Mouse (Mus musculus): Measurements from ENCODE around the gene Gtf2h1.
"Not testable (repeated sequence)": the region's sequence is repeated elsewhere in the genome, so short reads cannot be mapped to it uniquely, and the experiment has no call there.

Gene Gtf2h1

GRCm38 (mm10) chr7:46795287-46796205, at the start of gene Gtf2h1, which contains the start of gene Hps5:
Gene Gtf2h1, plus strand, starts transcription at chr7:46796103.
Gene Hps5, minus strand, starts transcription at chr7:46796064.
- DNase-seq (ENCODE audit: low read depth, low spot score), result peak; percentile 96

- no peak for DNase-seq (ENCODE audit: low read depth, low spot score)
Observed at GRCm38 (mm10) chr7:46746381-46746780, 49.5 kb upstream of the Gtf2h1 start.

DNA sequence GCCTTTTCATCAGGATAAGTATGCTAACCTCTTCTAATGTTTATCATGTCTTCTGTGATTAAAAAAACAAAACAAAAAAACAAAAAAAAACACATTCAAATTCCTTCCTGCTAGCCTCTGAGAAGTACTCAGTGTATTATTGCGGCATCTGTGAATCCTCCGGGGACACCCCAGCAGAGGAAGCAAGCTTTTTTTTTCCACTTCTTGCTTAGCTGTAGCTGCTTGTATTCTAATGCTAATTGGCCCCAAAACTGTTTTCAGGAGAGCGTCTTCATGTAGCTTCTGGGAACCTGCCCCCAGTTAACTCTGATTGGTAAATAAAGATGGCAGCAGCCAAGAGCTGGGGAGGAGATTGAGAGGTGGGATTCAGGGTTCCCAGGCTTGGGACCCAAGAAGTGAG, 47.4 kb upstream of the Gtf2h1 start:
- DNase-seq (ENCODE audit: low read depth, low spot score), result no peak

GRCm38 (mm10) chr7:46751490-46751889, 44.4 kb upstream of the Gtf2h1 start, which contains the start of gene Saa2:
Gene Saa2, plus strand, starts transcription at chr7:46751790.
- DNase-seq (ENCODE audit: low read depth, low spot score), result no peak

DNA sequence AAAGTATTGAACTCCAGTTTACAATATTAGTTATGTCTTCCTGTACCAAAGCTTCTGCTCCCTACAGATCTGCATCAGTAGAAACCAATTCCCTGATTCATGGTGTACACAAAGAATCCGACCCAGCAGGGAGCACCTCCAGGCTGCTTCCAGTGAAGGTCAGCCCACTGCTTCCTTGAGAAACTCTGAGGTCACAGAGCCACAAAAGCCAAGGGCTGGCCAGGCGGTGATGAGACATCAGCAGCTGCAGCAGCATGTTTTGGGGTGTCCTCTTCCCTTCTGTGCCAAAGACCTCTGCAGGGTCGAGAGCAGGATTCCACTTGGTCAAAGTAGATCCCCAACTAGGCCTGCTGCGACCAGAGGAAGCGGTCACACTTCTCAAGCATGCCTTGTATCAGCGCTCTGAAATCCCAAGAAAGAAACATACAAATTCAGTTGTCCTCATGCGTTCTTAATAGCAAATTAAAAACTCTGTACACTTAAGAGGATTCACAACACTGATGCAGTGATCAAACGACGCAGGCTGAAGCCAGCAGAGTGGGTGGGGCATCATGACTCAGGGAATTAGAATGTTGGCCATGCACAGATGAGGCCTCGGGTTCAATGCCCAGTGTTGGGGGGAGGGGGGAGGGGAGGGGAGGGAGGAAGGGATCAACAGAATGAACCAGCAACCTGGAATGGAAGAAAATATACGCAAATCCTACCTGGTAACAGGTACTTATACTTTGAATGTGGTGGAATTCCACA, 34.7 kb upstream of the Gtf2h1 start:
- DNase-seq (ENCODE audit: low read depth, low spot score), result no peak

GRCm38 (mm10) chr7:46762601-46763000, 33.3 kb upstream of the Gtf2h1 start:
- no peak for DNase-seq (ENCODE audit: low read depth, low spot score)

GRCm38 (mm10) chr7:46764672-46765071, 31.2 kb upstream of the Gtf2h1 start:
- DNase-seq (ENCODE audit: low read depth, low spot score), result no peak

DNA sequence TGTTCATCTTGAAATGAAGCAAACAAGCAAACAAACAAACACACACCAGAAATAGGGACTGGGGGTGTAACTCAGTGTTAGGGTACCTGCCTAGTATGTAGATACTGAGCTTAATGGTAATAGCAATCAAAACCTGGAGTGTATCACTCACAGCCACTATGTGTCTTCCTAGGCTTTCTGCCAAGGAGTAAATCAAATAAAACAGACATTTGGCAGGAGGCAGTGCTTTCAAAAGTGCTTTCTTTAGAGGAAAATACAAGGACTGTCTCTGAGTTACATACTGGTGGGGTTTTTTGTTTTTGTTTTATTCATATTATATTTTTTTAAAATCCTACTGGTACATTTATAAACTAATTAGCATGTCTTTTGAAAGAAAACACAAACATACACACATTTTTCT, 28.5 kb upstream of the Gtf2h1 start:
- DNase-seq (ENCODE audit: low read depth, low spot score), result no peak

DNA sequence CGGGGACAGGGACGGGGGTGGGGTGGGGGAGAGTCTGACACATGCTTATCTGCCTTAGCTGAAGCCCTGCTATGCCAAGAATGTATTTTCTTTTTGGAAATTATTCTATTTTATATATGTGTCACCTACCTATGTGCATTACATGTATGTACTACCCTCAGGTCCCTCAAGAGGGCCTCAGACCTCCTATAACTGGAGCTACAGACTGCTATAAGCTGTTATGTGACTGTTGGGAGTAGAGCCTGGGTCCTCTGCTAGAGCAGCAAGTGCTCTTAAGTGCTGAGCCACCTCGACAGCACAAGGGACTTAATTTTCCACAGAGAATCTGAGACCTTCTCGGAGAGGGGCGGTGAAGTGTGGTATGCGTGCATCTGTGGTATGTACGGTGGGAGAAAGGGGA, 27.5 kb upstream of the Gtf2h1 start:
- DNase-seq (ENCODE audit: low read depth, low spot score), result no peak

DNA sequence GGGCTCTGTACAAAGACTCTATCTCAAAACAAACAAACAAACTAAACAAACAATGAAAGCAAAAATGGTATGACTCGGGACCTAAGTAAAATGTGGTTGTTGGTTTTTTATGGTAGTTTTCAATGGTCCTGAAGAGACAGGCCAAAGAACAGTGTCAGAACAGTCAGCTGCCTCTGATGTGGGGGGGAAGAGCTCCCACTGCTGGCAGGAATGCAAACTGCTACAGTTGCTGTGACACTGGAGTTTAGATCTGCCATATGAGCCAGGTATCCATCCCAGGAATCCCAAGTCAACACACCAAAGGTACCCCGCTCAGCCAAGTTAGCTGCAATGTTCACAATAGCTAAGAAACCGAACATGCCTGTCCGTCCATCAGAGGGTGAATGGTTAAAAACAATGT, 25.2 kb upstream of the Gtf2h1 start:
- DNase-seq (ENCODE audit: low read depth, low spot score), result peak; percentile 48

DNA sequence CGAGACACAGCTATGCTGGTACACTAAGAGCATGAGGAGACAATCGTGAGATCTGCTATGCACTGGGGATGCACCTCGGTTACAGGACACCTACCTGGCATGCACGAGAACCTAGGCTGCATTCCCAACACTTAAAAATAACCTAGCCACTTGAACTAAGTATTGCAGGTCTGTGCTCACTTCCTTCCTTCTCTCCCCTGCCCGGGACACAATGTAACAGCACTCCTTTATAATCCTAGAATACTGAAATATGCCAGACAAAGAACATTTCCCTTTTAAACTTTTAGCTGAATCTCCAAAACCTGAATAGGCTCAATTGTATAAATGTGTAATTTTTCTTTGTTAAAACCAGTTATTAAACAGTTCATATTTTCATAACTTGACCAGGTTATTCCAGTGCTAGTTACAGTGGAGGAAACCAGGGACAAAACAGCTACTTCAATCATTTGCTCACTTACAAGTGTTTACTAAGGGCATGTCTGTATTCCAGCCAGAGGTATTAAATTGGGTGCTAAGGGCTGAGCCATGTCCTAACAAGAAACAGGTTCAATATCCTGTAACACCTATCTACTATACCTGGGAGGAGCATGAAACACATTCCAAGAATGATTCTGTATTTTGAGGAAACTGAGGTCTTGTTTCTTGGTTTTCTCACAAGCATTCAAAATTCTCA, 6.6 kb upstream of the Gtf2h1 start:
- no peak for DNase-seq (ENCODE audit: low read depth, low spot score)

- DNase-seq (ENCODE audit: low read depth, low spot score), result no peak
Observed at GRCm38 (mm10) chr7:46793871-46794270, 2.0 kb upstream of the Gtf2h1 start.

- DNase-seq (ENCODE audit: low read depth, low spot score), result no peak
Observed at GRCm38 (mm10) chr7:46796206-46796679, 340 bp downstream of the Gtf2h1 start.

DNA sequence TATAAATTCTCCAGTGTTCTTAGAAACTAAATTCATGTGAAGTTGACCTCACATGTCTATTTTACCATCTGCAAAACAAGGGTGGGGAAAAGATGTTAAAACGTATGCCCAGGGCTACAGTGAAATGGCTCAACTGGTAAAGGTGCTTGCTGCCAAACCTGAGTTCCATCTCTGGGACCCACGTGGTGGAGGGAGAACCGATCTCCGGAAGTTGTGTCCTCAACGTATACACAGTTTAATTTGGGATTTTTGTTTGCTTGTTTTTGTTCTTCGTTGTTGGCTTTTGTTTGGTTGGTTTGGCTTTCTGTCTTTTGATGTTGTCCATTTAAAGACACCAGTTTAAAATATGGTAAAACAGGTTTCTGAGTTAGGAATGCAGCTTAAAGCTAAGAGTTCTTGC, 876 bp downstream of the Gtf2h1 start:
- no peak for DNase-seq (ENCODE audit: low read depth, low spot score)

- DNase-seq (ENCODE audit: low read depth, low spot score), result no peak
Observed at GRCm38 (mm10) chr7:46810325-46810724, 14.4 kb downstream of the Gtf2h1 start.

DNA sequence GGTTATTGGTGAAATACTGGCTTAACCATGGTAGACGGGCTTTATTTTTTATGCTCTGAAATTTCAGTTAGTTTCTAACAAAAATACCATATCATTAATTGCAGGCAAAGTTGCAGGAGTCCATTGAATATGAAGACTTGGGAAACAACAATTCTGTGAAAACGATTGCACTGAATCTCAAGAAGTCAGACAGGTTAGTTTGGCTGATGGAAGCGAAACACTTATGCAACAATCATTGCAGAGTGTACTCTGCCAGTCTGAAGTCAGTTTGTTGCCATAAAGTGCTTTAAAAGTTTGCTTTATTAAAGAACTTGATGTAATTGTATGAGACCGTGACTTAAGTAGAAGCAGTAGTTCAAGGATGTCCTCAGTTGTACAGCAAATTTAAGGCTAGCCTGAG, 18.1 kb downstream of the Gtf2h1 start:
- no peak for DNase-seq (ENCODE audit: low read depth, low spot score)

GRCm38 (mm10) chr7:46820876-46821632, 25.2 kb downstream of the Gtf2h1 start:
- not testable (repeated sequence) for DNase-seq (ENCODE audit: low read depth, low spot score)

DNA sequence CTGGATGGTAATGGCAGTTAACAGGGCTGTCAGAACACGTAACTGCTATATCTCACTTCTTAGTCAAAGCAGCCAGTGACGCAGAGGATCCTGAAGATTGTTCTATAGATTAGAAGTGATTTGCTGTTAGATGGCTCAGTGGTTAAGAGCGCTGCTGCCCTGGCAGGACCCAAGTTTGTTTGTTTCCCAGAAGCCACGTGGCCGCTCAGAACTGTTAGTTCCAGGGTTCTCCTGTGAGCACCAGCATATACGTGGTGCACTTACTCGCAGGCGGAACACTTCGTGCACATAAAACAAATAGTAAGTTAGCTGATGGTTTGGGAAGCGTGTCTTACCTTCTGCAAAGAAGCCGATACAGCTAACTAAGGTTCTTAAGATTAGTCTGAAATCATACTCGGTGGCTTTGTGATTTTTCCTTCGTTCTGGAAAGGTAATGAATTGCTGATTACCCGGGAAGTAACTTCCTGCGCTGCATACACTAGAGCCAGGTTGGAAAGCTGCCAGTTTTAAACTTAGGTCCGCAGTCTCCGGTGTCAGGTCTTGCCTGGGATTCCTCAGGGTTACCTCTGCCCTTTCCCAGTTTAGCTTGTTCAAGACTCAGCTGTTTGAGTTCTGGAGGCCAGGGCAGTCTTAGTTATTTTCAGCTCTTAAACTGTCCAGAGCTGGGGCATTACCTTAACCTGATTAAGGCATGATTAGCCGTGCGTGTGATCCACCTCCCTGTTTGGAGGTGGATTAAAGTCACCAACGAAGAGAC, 31.3 kb downstream of the Gtf2h1 start:
- DNase-seq (ENCODE audit: low read depth, low spot score), result no peak

DNA sequence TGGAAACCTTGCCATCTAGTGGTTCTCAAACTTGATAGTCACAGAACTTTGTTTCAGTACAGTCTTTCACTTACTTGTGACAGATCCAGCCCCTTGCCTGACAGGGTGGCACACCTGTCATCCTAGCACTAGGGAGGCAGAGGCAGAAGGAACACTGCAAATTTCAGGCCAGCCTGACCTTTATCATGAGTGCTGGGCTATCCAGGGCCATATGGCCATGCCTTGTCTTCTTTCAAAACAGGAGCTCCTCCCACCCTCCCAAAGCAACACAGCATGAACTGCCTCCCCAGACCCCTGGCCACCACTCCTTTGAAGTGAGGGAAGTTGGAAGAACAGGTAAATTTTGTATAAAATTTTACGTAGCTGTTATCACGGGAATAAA, 31.9 kb downstream of the Gtf2h1 start:
- DNase-seq (ENCODE audit: low read depth, low spot score), result no peak

GRCm38 (mm10) chr7:46829911-46830310, 34.0 kb downstream of the Gtf2h1 start:
- DNase-seq (ENCODE audit: low read depth, low spot score), result no peak
